Mouse (Mus musculus): ENCODE data around the gene Agbl4.

DNA sequence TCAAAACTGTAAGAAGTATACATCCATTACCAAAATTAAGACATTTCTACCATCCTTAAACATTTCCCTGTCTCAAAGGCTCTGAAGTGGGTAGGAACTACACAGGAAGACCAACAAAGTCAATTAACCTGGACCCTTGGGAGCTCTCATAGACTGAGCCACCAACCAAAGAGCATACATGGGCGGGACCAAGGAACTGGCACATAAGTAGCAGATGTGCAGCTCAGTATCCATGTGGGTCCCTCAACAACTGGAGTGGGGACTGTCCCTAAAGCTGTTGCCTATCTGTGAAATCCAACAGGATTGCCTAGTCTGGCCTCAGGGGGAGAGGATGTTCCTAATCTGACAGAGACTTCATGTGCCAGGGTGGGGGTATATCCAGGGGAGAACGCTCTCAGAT, 265.5 kb downstream of the Agbl4 start:
- TF ChIP-seq CTCF (IDR thresholded peaks at IDR 0.05; ENCODE audit: insufficient read depth, low read length): no peak
- no peak for TF ChIP-seq POLR2A (IDR thresholded peaks at IDR 0.05; ENCODE audit: borderline replicate concordance, extremely low read depth, low read depth, low read length)
